Mouse (Mus musculus) cortical plate, adult 2 months (tissue): ENCODE measurements around the gene Lmntd1. TPM values are rescaled to one million over a fixed set of nuclear protein-coding genes. Genes with fewer than 3 reads are reported as not detected.

Experiments
- H3K27ac ChIP-seq: fragments of 200-500 bp; 2 replicates; pipeline ENCODE4 v1.5.1; 2012; ENCODE audit warnings: low read length, control low read depth, inconsistent platforms; ENCODE audit not compliant: insufficient read depth
- H3K4me1 ChIP-seq: fragments of 200-500 bp; 2 replicates; pipeline ENCODE4 v1.6.1; 2011; ENCODE audit warnings: low read length; ENCODE audit not compliant: control insufficient read depth, insufficient read depth
- H3K4me3 ChIP-seq: fragments of 200-500 bp; 2 replicates; pipeline ENCODE4 v1.5.1; 2011; ENCODE audit warnings: mild to moderate bottlenecking, low read length, control low read depth; ENCODE audit not compliant: insufficient read depth
- CTCF ChIP-seq: fragments of 200-500 bp; IDR thresholded peaks from 2 replicates; pipeline ENCODE4 v1.5.1; 2011; ENCODE audit warnings: mild to moderate bottlenecking, control low read depth, low read length; ENCODE audit not compliant: insufficient read depth; ENCODE audit errors: extremely low read depth
- POLR2A ChIP-seq: fragments of 200-500 bp; IDR thresholded peaks from 2 replicates; pipeline ENCODE4 v1.6.1; 2011; ENCODE audit warnings: mild to moderate bottlenecking, low read length, control low read depth; ENCODE audit not compliant: insufficient read depth; ENCODE audit errors: extremely low read depth
- polyA plus RNA-seq: library from polyadenylated mRNA; depleted of rRNA; stranded (reverse); fragments of >200 nt; gene quantifications from 2 replicates; pipeline ENCODE4 v1.2.3, GENCODE M21; 2012

The Lmntd1 gene
- polyA plus RNA-seq, 1 experiment: 1.0 TPM

- no peak for TF ChIP-seq CTCF
- TF ChIP-seq POLR2A: no peak
- Histone ChIP-seq H3K4me1 (peaks cover 3% of the 10 kb centered on the region), H3K4me3 (no peak overlapping the region), H3K27ac (no peak overlapping the region)
Observed at GRCm38 (mm10) chr6:145426501-145426900, 187.6 kb downstream of the Lmntd1 start.

GRCm38 (mm10) chr6:145424156-145424555 is 190.0 kb downstream of the Lmntd1 start:
- TF ChIP-seq CTCF: no peak
- no peak for TF ChIP-seq POLR2A
- Histone ChIP-seq H3K4me3 (no peak overlapping the region), H3K4me1 (peaks cover 3% of the 10 kb centered on the region), H3K27ac (no peak overlapping the region)

GRCm38 (mm10) chr6:145423484-145423883 is 190.6 kb downstream of the Lmntd1 start:
- TF ChIP-seq POLR2A: no peak
- no peak for TF ChIP-seq CTCF
- Histone ChIP-seq H3K27ac (no peak overlapping the region), H3K4me3 (no peak overlapping the region), H3K4me1 (peaks cover 3% of the 10 kb centered on the region)

DNA sequence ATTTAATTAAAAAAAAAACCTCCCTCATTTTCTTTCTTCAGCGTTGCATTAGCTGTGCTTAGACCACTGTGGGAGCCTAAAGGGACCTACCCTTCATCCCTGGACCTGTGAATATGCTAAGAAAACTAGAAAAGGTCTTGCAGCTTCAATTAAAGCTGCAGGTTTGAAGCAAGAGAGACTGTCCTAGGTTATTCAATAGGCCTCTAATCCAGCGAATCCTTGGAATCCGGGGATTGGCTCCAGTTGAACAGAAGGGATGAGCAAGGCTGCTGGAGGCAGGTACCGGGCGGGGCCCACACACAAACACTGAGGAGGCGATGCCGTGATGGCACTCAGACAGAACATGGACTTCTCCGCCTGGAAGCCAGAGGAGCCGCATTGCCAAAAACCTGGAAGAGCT is 192.5 kb downstream of the Lmntd1 start:
- Histone ChIP-seq H3K4me3 (no peak overlapping the region), H3K4me1 (peaks cover 3% of the 10 kb centered on the region), H3K27ac (no peak overlapping the region)
- TF ChIP-seq CTCF (no peak), POLR2A (no peak)

DNA sequence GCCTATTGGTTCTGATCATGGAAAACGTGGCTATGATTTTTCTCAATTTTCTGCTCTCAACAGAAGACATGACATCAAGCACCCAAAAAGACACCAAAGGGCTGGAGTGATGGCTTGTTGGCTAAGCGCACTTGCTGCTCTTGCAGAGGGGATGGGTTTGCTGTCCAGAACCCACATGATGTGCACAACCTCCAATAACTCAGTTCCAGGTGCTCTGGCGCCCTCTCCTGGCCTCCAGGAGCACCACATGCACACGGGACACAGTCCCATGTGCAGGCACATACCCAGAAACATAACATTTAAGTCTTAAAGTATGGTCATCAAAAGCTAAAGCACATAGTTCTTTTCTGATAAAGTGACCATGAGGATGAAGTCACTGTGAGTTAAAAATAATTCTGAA is 193.7 kb downstream of the Lmntd1 start:
- Histone ChIP-seq H3K4me3 (no peak overlapping the region), H3K27ac (no peak overlapping the region), H3K4me1 (peaks cover 3% of the 10 kb centered on the region)
- TF ChIP-seq POLR2A (no peak), CTCF (peak; percentile 25; the same call in 1 of the 2 replicates)

DNA sequence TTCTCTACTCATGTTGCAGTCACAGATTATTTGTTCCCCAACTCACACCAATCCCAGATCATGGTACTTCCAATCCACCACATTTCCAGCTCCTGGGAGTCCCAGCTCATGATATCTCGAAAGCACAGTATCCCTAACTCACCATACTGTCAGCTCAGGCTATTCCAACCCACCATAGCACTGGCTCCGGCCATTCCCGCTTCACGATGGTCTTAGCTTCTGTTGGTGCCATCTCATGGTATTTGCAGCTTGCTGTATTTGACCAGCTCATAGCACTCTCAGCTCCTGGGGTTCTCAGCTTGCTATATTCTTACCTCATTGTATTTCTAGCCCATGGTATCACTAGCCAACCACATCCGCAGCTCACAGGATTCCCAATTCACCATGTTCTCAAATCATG is 195.3 kb downstream of the Lmntd1 start:
- H3K27ac ChIP-seq: no peak overlapping the region
- H3K4me3 ChIP-seq: no peak overlapping the region
- TF ChIP-seq POLR2A: no peak
- no peak for TF ChIP-seq CTCF
- peaks cover 3% of the 10 kb centered on the region for H3K4me1 ChIP-seq

- TF ChIP-seq POLR2A (no peak), CTCF (no peak)
- H3K27ac ChIP-seq: no peak overlapping the region
- H3K4me3 ChIP-seq: no peak overlapping the region
- H3K4me1 ChIP-seq: no peaks in the 10 kb centered on the region
Observed at GRCm38 (mm10) chr6:145417720-145418440, 196.2 kb downstream of the Lmntd1 start.

GRCm38 (mm10) chr6:145417014-145417719 is 197.0 kb downstream of the Lmntd1 start:
- Histone ChIP-seq H3K4me3 (no peak overlapping the region), H3K27ac (no peak overlapping the region), H3K4me1 (no peaks in the 10 kb centered on the region)
- TF ChIP-seq POLR2A: no peak
- TF ChIP-seq CTCF: peak; percentile 57

DNA sequence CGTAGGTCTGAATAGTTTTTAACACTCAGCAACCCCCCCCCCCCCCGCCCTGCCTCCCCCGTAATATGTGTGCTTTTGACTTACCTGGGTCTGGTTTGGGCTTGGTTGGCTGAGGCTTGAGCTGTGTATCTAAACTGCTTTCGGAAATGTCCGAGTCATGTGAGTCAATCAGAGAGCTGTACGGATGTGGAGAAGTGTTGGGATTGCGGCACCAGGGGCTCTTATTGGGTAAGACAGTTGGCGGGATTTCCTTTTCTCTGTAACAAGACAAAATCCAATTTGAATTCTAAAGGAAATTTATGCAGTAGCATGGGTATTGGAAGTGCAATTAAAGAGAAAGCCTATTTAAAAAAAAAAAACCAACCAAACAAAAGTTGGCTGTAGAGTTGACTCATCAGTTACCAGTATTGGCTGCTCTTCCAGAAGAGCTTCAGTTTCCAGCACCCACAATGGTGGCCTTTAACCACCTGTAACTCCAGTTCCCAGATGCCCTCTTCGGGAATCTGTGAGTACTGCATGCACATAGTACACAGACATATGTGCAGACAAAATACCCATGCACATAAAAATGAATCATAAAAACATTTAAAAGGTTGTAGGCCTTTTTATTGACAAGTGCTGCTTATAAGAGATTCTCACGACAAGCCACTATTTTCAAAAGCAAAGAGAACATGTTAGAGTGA is 209.6 kb downstream of the Lmntd1 start:
- H3K4me1 ChIP-seq: no peaks in the 10 kb centered on the region
- no peak overlapping the region for H3K4me3 ChIP-seq
- no peak for TF ChIP-seq CTCF
- TF ChIP-seq POLR2A: no peak
- H3K27ac ChIP-seq: no peak overlapping the region

DNA sequence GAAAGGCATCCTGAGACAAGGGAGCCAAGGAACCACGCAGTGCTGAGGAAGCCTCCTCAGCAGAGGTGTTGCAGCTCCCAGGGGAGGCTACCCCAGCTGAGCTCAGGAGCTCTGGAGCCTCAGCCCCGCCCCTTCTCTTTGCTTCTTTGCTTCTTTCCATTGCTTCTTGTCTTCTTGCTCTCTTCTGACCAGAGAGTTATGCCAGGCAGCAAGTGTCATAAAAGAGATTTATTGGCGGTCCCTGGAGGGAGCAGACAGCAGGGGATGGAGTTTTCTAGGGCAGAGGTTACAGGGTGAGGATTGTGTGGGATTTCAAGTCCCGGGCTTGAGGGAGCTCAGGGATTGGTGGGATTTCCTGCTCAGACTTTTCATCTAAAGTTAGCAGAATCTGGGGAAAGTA is 213.0 kb downstream of the Lmntd1 start:
- TF ChIP-seq CTCF: no peak
- no peak for TF ChIP-seq POLR2A
- H3K4me1 ChIP-seq: no peaks in the 10 kb centered on the region
- no peak overlapping the region for H3K27ac ChIP-seq
- H3K4me3 ChIP-seq: no peak overlapping the region
